In the genomic region with DNA sequence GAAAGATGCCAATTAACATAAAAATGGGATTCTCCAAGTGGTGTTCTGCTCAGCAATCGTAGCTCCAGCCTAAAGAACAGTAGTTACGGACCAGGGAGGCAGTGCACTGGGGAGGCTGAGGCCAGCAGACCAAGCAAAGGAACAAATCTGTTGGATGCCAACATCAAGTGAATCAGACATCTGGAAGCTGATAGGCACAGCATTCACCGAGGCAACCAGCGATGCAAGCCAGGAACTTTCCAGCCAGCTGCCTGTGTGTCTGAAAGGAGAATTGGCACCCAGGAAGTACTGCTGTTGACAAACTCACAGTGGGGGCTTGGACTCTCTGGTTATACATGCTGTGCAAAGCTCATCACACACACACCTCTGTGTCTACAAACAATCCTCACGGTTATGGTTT, we compare ENCODE assay signal across 11 mouse cellular contexts.
DNase-seq lines count a peak whose midpoint lies in the region; ATAC-seq lines count a peak whose summit lies in the region.
"Had no signal": no experiment of that assay in that cellular context is flagged by ENCODE, and none has a peak within 500 bp of the region (broad histone marks: within the 10 kb centered on the region; RNA-seq: fewer than 3 reads in every experiment).

No protein-coding gene starts in this region.

- no peaks in the 10 kb centered on the region for H3K27me3 ChIP-seq in hindbrain, embryonic 15.5 days
- H3K27me3 ChIP-seq in hindbrain, embryonic 11.5 days (ENCODE audit: control insufficient read depth, insufficient read depth, low read length), result no peaks in the 10 kb centered on the region

- peaks cover 25% of the 10 kb centered on the region for H3K4me1 ChIP-seq in hindbrain, embryonic 15.5 days (replicated peaks)
- H3K4me1 ChIP-seq in hindbrain, embryonic 11.5 days (replicated peaks; ENCODE audit: control insufficient read depth, insufficient read depth, low read length), result 0 out of 2 replicates have a peak, but pooled peaks cover 2% of the 10 kb centered on the region

- H3K27ac ChIP-seq in hindbrain, embryonic 15.5 days (replicated peaks), result no peak overlapping the region
- no peak overlapping the region for H3K27ac ChIP-seq in hindbrain, embryonic 11.5 days (ENCODE audit: low read depth, low read length)
- H3K27ac ChIP-seq: stomach, postnatal 0 days had no signal

- ATAC-seq in cerebellum, adult (ENCODE audit: insufficient number of reproducible peaks, low FRiP score, low TSS enrichment), result no peak
- ATAC-seq in hindbrain, embryonic 15.5 days (ENCODE audit: low FRiP score, low read depth), result 0 out of 2 replicates have a peak, but pooled peaks have one; percentile 47
- no peak for ATAC-seq in hindbrain, embryonic 11.5 days (ENCODE audit: low FRiP score)
- no peak for ATAC-seq in megakaryocyte progenitor cell, adult 5-6 weeks (replicated peaks; ENCODE audit: poor library complexity)

- 0 out of 2 replicates have a peak, but pooled peaks cover 3% of the 10 kb centered on the region for H3K36me3 ChIP-seq in hindbrain, embryonic 15.5 days
- H3K36me3 ChIP-seq in hindbrain, embryonic 11.5 days (ENCODE audit: control insufficient read depth, insufficient read depth, low read length), result no peaks in the 10 kb centered on the region

- H3K4me3 ChIP-seq in hindbrain, embryonic 15.5 days, result no peak overlapping the region
- no peak overlapping the region for H3K4me3 ChIP-seq in hindbrain, embryonic 11.5 days (ENCODE audit: low read depth, low read length)

- no peak overlapping the region for H3K4me2 ChIP-seq in hindbrain, embryonic 15.5 days
- H3K4me2 ChIP-seq in hindbrain, embryonic 11.5 days (replicated peaks; ENCODE audit: low read depth, low read length), result no peak overlapping the region

- DNase-seq in cerebellum, postnatal 10 days, result peak; percentile 61 to 70
- DNase-seq in hindbrain, embryonic 11.5 days (ENCODE audit: low spot score), result no peak
- DNase-seq in Muller cell, postnatal 12 days (ENCODE audit: inconsistent ontology term), result peak; percentile 61
- peak; percentile 22 to 43 for DNase-seq in layer of hippocampus, adult 18-20 months (ENCODE audit: low spot score in 2 of 2)
- no peak for DNase-seq in spleen, postnatal 4 days (ENCODE audit: low spot score in 2 of 2)
- DNase-seq: kidney, adult 9 months; liver had no signal

- no peak overlapping the region for H3K9ac ChIP-seq in hindbrain, embryonic 15.5 days
- no peak overlapping the region for H3K9ac ChIP-seq in hindbrain, embryonic 11.5 days (ENCODE audit: low read depth, low read length)

- no peaks in the 10 kb centered on the region for H3K9me3 ChIP-seq in hindbrain, embryonic 15.5 days
- H3K9me3 ChIP-seq in hindbrain, embryonic 11.5 days (ENCODE audit: control insufficient read depth, low read length), result no peaks in the 10 kb centered on the region

- WGBS in hindbrain, embryonic 15.5 days, result 27% methylated on average over 5 of the region's 5 CpGs
- WGBS in hindbrain, embryonic 11.5 days, result 51% methylated on average over 5 of the region's 5 CpGs

Comparison
In these comparisons a context has a peak if more than half of its experiments do, and no peak if none do; other contexts are left out.
1. DNase-seq: peak in cerebellum, postnatal 10 days (2 of 2), Muller cell, postnatal 12 days (single experiment) and layer of hippocampus, adult 18-20 months (2 of 2); none in hindbrain, embryonic 11.5 days (single experiment) and spleen, postnatal 4 days (0 of 2).